In the genomic region with DNA sequence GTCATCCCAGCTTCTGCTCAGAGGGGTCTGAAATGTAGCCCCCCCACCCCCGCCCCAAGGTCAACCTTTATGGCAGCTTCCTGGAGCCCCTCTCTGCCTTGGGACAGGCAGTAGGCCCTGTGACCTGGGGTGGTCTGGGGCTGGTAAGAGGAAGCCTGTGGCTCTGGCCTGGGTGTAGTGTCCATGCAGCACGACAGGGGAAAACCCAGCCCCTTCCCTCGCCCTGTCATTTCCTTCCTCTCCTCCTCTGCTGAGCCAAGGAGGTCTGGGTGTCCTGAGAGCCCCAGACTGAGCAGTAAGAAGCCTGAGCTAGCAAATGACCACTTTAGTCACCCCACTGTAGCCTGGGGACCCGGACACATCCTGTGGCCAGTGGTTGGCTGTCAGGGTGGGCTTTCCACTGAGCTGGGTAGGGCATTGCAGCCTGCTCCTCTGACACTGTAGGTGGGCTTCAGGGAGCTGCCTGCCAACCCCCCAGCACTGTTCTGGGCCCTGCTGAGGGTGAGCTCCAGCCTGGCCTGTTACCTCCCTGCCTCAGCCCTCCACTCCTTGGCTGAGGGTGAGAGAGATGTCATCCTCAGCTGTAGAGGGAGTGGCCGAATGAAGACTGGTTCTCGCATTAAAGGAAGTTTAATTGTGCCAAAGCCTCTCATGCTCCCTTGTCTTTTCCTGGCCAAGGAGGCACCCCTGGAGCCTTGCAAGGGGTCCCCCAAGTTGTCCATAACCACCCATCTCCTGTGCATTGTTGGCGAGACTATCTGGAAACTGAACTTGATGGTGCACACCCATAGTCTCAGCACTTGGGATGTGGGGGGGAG, we compare ENCODE assay signal across 7 mouse cellular contexts. TPM values are rescaled to one million over a fixed set of nuclear protein-coding genes. Genes with fewer than 3 reads are reported as not detected.
DNase-seq lines count a peak whose midpoint lies in the region; ATAC-seq lines count a peak whose summit lies in the region.

No protein-coding gene starts in this region.

- H3K4me1 ChIP-seq in heart, embryonic 16.5 days (ENCODE audit: control insufficient read depth, insufficient read depth, low read length), result peaks cover 8% of the 10 kb centered on the region
- H3K4me1 ChIP-seq in liver, embryonic 16.5 days (ENCODE audit: control insufficient read depth, low read depth, low read length), result peaks cover 90% of the 10 kb centered on the region

- 73% methylated on average over 7 of the region's 7 CpGs for WGBS in heart, embryonic 16.5 days
- 42% methylated on average over 7 of the region's 7 CpGs for WGBS in liver, embryonic 16.5 days (ENCODE audit: insufficient replicate concordance)

- H3K36me3 ChIP-seq in heart, embryonic 16.5 days (ENCODE audit: control insufficient read depth, insufficient read depth), result peaks cover 20% of the 10 kb centered on the region
- peaks cover 30% of the 10 kb centered on the region for H3K36me3 ChIP-seq in liver, embryonic 16.5 days (ENCODE audit: control insufficient read depth, insufficient read depth)

- H3K4me2 ChIP-seq in heart, embryonic 16.5 days (ENCODE audit: low read depth, low read length), result no peak overlapping the region
- peak overlapping the region; percentile 41 for H3K4me2 ChIP-seq in liver, embryonic 16.5 days (ENCODE audit: low read depth, low read length)

- H3K27ac ChIP-seq in heart, embryonic 16.5 days (ENCODE audit: low read length), result peak overlapping the region; percentile 68
- peak overlapping the region; percentile 96 for H3K27ac ChIP-seq in liver, embryonic 16.5 days (ENCODE audit: low read length)

- DNase-seq in 416B (ENCODE audit: low read depth), result peak; percentile 73
- peak; percentile 35 for DNase-seq in CD4-positive helper T cell, adult 2 months (ENCODE audit: low read depth, low spot score)
- DNase-seq in T-cell, adult 2 months (ENCODE audit: low spot score), result no peak
- DNase-seq in thymus, postnatal 4 days, result no peak
- no peak for DNase-seq in adrenal gland, adult 18-20 months (ENCODE audit: low spot score in 2 of 2)

- H3K4me3 ChIP-seq in heart, embryonic 16.5 days (ENCODE audit: low read length), result no peak overlapping the region
- peak overlapping the region; percentile 5 for H3K4me3 ChIP-seq in liver, embryonic 16.5 days (ENCODE audit: low read depth, low read length)

- H3K9ac ChIP-seq in heart, embryonic 16.5 days (ENCODE audit: low read length), result no peak overlapping the region
- H3K9ac ChIP-seq in liver, embryonic 16.5 days (ENCODE audit: low read depth, low read length), result peak overlapping the region; percentile 44

- no peaks in the 10 kb centered on the region for H3K27me3 ChIP-seq in heart, embryonic 16.5 days (ENCODE audit: control insufficient read depth, insufficient read depth, low read length)
- H3K27me3 ChIP-seq in liver, embryonic 16.5 days (ENCODE audit: control insufficient read depth, insufficient read depth, low read depth, low read length), result no peaks in the 10 kb centered on the region

- no peaks in the 10 kb centered on the region for H3K9me3 ChIP-seq in heart, embryonic 16.5 days (replicated peaks; ENCODE audit: control insufficient read depth, low read length)
- no peaks in the 10 kb centered on the region for H3K9me3 ChIP-seq in liver, embryonic 16.5 days (replicated peaks; ENCODE audit: control insufficient read depth, low read length)

- ATAC-seq in heart, embryonic 16.5 days (replicated peaks; ENCODE audit: extremely low read depth, insufficient read depth, low FRiP score), result no peak
- ATAC-seq in liver, embryonic 16.5 days (ENCODE audit: low read depth), result no peak

RNA-seq across cellular contexts. Expression of gene Cdc42bpg, which starts 6.6 kb away (rescaled TPM):
- polyA plus RNA-seq in heart, embryonic 16.5 days (2015; fragmentation: Nextera tagmentation; extraction: Ambion mirVana), result 0.64 and 0.67 TPM in 2 replicates
- 0.34 and 0.40 TPM in 2 replicates for polyA plus RNA-seq in liver, embryonic 16.5 days (2015; fragmentation: Nextera tagmentation; extraction: Ambion mirVana)
- total RNA-seq in adrenal gland, adult 18-20 months (2021), result 10 to 100 TPM; 15.1 to 19.3 TPM

RNA-seq across cellular contexts. Expression of gene Ehd1, which starts 23.1 kb away (rescaled TPM):
- 63.7 and 73.2 TPM in 2 replicates for polyA plus RNA-seq in heart, embryonic 16.5 days (2015; fragmentation: Nextera tagmentation; extraction: Ambion mirVana)
- polyA plus RNA-seq in liver, embryonic 16.5 days (2015; fragmentation: Nextera tagmentation; extraction: Ambion mirVana), result 62.1 and 68.6 TPM in 2 replicates
- total RNA-seq in adrenal gland, adult 18-20 months (2021), result 100 to 1,000 TPM; 112 to 157 TPM

RNA-seq across cellular contexts. Expression of gene Men1, which starts 35.1 kb away (rescaled TPM):
- polyA plus RNA-seq in heart, embryonic 16.5 days (2015; fragmentation: Nextera tagmentation; extraction: Ambion mirVana), result 45.8 and 47.8 TPM in 2 replicates
- polyA plus RNA-seq in liver, embryonic 16.5 days (2015; fragmentation: Nextera tagmentation; extraction: Ambion mirVana), result 19.5 and 21.0 TPM in 2 replicates
- total RNA-seq in adrenal gland, adult 18-20 months (2021), result 10 to 100 TPM; 48.2 to 54.2 TPM

RNA-seq across cellular contexts. Expression of gene Map4k2, which starts 41.3 kb away (rescaled TPM):
- polyA plus RNA-seq in heart, embryonic 16.5 days (2015; fragmentation: Nextera tagmentation; extraction: Ambion mirVana), result 17.2 and 18.5 TPM in 2 replicates
- 8.2 and 8.6 TPM in 2 replicates for polyA plus RNA-seq in liver, embryonic 16.5 days (2015; fragmentation: Nextera tagmentation; extraction: Ambion mirVana)
- 10 to 100 TPM; 31.1 to 40.1 TPM for total RNA-seq in adrenal gland, adult 18-20 months (2021)

RNA-seq across cellular contexts. Expression of gene Atg2a, which starts 58.2 kb away (rescaled TPM):
- 8.0 and 8.9 TPM in 2 replicates for polyA plus RNA-seq in heart, embryonic 16.5 days (2015; fragmentation: Nextera tagmentation; extraction: Ambion mirVana)
- polyA plus RNA-seq in liver, embryonic 16.5 days (2015; fragmentation: Nextera tagmentation; extraction: Ambion mirVana), result 4.9 and 6.1 TPM in 2 replicates
- total RNA-seq in adrenal gland, adult 18-20 months (2021), result 10 to 100 TPM; 26.4 to 37.1 TPM

Comparison
In these comparisons a context has a peak if more than half of its experiments do, and no peak if none do; other contexts are left out.
1. DNase-seq: peak in 416B (single experiment) and CD4-positive helper T cell, adult 2 months (single experiment); none in T-cell, adult 2 months (single experiment), thymus, postnatal 4 days (single experiment) and adrenal gland, adult 18-20 months (0 of 2).